Mouse (Mus musculus) forebrain, embryonic 13.5 days (tissue): ENCODE results near the gene Nthl1. TPM values are rescaled to one million over a fixed set of nuclear protein-coding genes. Genes with fewer than 3 reads are reported as not detected.
A peak's percentile ranks its signal among the peaks of the same experiment; 100 is the strongest.

Experiments used
- ATAC-seq: fragments of 200-750 bp; cut with Nextera tagmentation; 2 replicates; pipeline ENCODE4 v1.8.0; 2017
- H3K27ac ChIP-seq: fragments of 300-500 bp; sonication (generic); 2 replicates; pipeline ENCODE4 v1.5.1; 2015; ENCODE audit warnings: inconsistent platforms, mild to moderate bottlenecking, moderate library complexity
- H3K27me3 ChIP-seq: fragments of 300-500 bp; sonication (generic); 2 replicates; pipeline ENCODE4 v1.6.1; 2015; ENCODE audit warnings: mild to moderate bottlenecking, inconsistent platforms
- H3K36me3 ChIP-seq: fragments of 300-500 bp; sonication (generic); 2 replicates; pipeline ENCODE4 v1.6.1; 2015; ENCODE audit warnings: mild to moderate bottlenecking, inconsistent platforms; ENCODE audit not compliant: poor library complexity, severe bottlenecking
- H3K4me1 ChIP-seq: fragments of 300-500 bp; sonication (generic); 2 replicates; pipeline ENCODE4 v1.6.1; 2015; ENCODE audit warnings: inconsistent platforms
- H3K4me2 ChIP-seq: fragments of 300-500 bp; sonication (generic); 2 replicates; pipeline ENCODE4 v1.6.1; 2015; ENCODE audit warnings: inconsistent platforms, mild to moderate bottlenecking, moderate library complexity
- H3K4me3 ChIP-seq: fragments of 300-500 bp; sonication (generic); 2 replicates; pipeline ENCODE4 v1.5.1; 2015; ENCODE audit warnings: mild to moderate bottlenecking, inconsistent platforms
- H3K9ac ChIP-seq: fragments of 300-500 bp; sonication (generic); 2 replicates; pipeline ENCODE4 v1.6.1; 2015; ENCODE audit warnings: mild to moderate bottlenecking, inconsistent platforms
- H3K9me3 ChIP-seq: fragments of 300-500 bp; sonication (generic); replicated peaks from 2 replicates; pipeline ENCODE4 v1.6.1; 2016; ENCODE audit warnings: inconsistent platforms
- WGBS: fragments of 180-500 bp; shearing (Covaris S2); methylation state at CpG from one replicate; pipeline ENCODE4 v1.1.7; 2015; 5-methylcytosine and 5-hydroxymethylcytosine counted together
- polyA plus RNA-seq: library from polyadenylated mRNA; unstranded; fragments of >200 nt; fragmentation: Nextera tagmentation; extraction: Ambion mirVana; gene quantifications from 2 replicates; pipeline ENCODE4 v1.2.1, GENCODE M21; 2015

Nthl1 gene
- polyA plus RNA-seq, 1 experiment from 2014 or later: 13.8 TPM

DNA sequence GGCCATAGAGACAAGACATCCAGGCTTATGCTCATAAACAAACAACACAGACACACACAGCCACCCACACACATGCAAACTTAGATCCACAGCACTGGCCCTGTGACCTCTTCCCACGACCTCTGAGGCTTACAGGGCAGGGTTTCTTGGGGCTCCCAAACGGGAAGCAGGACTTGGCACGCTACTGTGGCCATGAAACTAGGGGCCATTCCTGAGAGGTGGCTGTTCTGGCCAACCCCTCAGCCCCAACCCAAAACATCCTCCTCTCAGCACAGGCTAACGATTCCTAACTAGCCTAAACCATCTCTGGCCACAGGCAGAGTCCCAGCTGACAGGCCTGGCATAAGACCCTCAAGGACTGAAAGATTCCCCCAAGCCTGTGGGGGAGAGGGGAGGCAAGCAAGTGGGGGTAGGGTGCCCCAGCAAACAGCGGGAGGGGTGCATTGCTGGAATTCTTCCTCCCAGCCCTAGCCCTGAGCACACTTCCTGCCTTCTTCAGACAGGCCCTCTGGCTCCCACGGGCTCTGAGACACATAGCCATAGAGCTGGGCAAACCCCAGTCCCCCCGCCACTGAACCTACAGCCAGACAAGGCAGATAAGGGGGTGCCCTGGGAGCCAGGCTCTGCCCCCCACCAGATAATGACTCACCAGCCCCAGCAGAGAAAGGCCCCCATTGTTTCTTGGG lies 11.7 kb downstream of the Nthl1 start:
- H3K27ac ChIP-seq: no peak overlapping the region
- no peak overlapping the region; the same call in 1 of the 2 replicates for H3K9ac ChIP-seq
- no peaks in the 10 kb centered on the region for H3K9me3 ChIP-seq
- no peak overlapping the region for H3K4me3 ChIP-seq
- WGBS: 55% methylated on average over 7 of the region's 7 CpGs
- no peaks in the 10 kb centered on the region for H3K4me1 ChIP-seq
- no peak for ATAC-seq
- H3K4me2 ChIP-seq: no peak overlapping the region
- H3K27me3 ChIP-seq: peaks cover 10% of the 10 kb centered on the region; the same call in 1 of the 2 replicates
- no peaks in the 10 kb centered on the region for H3K36me3 ChIP-seq

DNA sequence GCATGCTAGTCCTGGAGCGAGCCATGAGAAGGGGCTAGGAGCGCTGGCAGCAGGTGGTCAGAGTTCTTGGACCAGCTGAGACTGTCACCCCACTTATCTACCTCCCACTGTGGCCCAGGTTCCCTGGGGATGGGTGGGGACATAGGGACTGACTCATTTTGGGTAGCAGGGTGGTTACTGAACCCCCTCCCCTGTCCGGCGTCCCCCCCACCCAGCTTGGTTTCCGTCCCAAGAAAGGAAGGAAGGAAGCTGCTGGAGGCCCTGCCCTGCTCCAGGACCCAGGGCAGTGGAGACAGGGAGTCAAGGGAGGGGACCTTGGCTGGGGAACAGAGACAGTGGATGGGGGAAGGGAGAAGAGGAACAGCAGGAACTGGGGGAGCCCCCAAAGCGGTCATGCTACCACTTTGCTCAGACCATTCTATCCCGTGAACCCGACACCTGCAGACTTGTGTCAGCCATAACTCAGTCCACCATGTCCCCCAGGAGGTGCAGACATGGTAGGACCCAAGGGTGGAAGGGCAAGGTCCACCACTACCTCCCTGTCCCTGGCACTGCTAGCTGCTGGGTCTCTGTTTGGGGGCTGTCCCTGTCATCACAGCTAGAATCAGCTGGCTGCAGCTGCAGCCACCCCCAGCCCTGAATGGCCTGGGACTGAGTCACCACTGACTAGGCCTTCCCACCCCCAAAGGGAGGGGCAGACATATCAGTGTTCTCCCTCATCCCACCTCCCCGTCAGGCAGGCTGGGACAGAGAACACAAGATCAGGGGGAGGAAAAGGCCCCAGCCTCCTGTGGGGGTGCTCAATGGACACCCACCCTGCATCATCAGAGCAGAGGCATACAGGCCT lies 12.6 kb downstream of the Nthl1 start:
- Histone ChIP-seq H3K9me3 (no peaks in the 10 kb centered on the region), H3K27me3 (peaks cover 19% of the 10 kb centered on the region), H3K4me2 (no peak overlapping the region), H3K27ac (no peak overlapping the region), H3K4me3 (no peak overlapping the region), H3K4me1 (peaks cover 9% of the 10 kb centered on the region), H3K36me3 (no peaks in the 10 kb centered on the region), H3K9ac (no peak overlapping the region; the same call in 1 of the 2 replicates)
- ATAC-seq: no peak
- 83% methylated on average over 9 of the region's 9 CpGs for WGBS

DNA sequence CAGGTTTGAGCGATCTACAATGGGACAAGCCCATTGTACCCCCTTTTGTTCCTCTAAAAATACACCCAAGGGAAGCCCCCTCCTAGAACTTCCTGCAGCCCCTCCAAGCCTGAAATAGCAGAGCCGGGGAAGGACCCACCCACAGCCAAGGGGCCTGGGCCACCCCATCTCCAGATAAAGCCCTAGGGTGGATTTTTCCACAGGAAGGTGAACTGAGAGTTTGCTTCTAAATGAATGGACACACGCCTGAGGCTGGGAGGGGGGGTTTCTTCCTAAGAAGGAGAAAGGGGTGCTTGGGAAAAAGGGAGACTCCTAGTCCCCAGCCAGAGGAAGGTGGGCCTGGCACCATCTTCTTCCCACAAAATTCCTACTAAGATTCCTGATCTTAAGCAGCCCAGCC lies 13.4 kb downstream of the Nthl1 start:
- no peak overlapping the region for H3K4me3 ChIP-seq
- WGBS: 85% methylated on average over 3 of the region's 3 CpGs
- no peak overlapping the region for H3K9ac ChIP-seq
- no peak for ATAC-seq
- H3K9me3 ChIP-seq: no peaks in the 10 kb centered on the region
- peaks cover 27% of the 10 kb centered on the region for H3K27me3 ChIP-seq
- H3K4me1 ChIP-seq: peaks cover 13% of the 10 kb centered on the region
- no peak overlapping the region for H3K4me2 ChIP-seq
- no peaks in the 10 kb centered on the region for H3K36me3 ChIP-seq
- no peak overlapping the region for H3K27ac ChIP-seq

DNA sequence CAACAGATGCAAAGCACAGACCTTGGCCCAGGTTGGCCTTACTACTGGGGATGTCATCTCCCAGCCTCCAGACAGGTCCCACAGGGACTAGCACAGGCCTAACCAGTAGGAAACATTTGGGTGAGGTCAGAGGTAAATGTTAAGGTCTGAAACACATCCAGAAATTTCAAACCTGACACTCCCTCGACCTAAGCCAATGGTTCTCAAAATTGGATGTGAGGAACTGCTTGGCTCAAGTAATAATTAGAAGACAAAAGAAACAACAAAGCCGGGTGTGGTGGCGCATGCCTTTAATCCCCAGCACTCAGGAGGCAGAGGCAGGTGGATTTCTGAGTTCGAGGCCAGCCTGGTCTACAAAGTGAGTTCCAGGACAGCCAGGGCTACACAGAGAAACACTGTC lies 13.9 kb downstream of the Nthl1 start:
- ATAC-seq: no peak
- H3K4me1 ChIP-seq: peaks cover 13% of the 10 kb centered on the region
- H3K4me2 ChIP-seq: no peak overlapping the region
- H3K36me3 ChIP-seq: no peaks in the 10 kb centered on the region
- WGBS: 86% methylated on average over 4 of the region's 4 CpGs
- no peak overlapping the region for H3K4me3 ChIP-seq
- H3K9ac ChIP-seq: no peak overlapping the region
- peaks cover 31% of the 10 kb centered on the region for H3K27me3 ChIP-seq
- no peaks in the 10 kb centered on the region for H3K9me3 ChIP-seq
- H3K27ac ChIP-seq: no peak overlapping the region

DNA sequence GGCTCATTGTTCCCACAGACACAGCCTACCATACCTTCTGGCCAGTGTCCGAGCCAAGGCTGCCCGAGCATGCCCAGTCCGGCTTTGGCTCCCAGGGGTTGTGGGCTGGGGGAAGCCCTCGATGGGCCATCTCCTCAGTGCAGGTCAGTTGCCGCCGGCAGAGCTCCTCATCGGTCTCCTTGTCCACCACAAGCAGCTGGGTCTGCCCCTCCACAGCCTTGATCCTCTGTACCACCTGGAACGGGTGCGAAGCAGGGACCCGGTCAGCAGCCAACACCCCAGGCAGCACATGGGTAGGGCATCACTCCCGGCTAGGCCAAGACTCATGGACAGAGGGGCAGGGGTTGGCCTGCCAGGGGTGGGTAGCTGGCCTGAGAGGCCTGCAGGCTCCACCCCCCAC lies 15.0 kb downstream of the Nthl1 start:
- H3K27me3 ChIP-seq: peaks cover 41% of the 10 kb centered on the region

DNA sequence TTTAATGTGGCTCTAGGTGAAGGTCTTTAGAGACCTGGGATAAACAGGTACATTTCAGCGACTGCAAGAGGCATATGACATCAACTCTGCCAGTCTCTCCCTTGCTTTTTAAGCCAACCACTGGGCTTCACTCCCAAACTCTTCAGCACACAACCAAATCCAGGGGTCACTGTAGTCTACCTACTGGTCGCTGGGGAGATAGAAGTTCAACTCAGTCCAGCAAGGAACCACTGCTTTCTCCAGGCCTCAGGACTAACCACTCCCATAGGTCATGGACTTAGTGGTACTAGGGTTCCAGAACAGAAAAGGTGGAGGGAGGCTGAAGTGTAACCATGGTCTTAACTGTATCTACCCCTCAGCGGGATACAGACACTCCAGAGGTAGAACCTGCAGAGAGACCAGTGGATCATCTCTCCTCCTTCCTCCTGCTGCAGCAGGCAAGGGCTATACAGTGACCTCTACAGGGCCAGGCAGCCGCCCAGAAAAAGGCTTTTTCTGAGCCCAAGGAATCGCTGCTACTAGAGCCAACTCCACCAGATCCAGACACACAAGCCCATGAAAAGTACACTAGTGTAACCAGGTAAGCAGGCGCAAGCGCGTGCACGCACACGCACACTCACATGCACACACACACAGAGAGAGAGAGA lies 16.4 kb downstream of the Nthl1 start:
- Histone ChIP-seq H3K9me3 (no peaks in the 10 kb centered on the region), H3K27me3 (peaks cover 41% of the 10 kb centered on the region), H3K4me1 (peaks cover 16% of the 10 kb centered on the region), H3K27ac (no peak overlapping the region), H3K4me3 (no peak overlapping the region; the same call in 1 of the 2 replicates), H3K9ac (no peak overlapping the region), H3K4me2 (peak overlapping the region; percentile 98), H3K36me3 (no peaks in the 10 kb centered on the region)
- ATAC-seq: no peak
- 70% methylated on average over 10 of the region's 10 CpGs for WGBS

More for the DNA sequence above, 15.0 kb downstream of the Nthl1 start:
- Histone ChIP-seq H3K4me1 (peaks cover 13% of the 10 kb centered on the region), H3K4me3 (no peak overlapping the region), H3K4me2 (no peak overlapping the region), H3K9ac (0 out of 2 replicates have a peak overlapping the region, but pooled peaks have one; percentile 6), H3K9me3 (no peaks in the 10 kb centered on the region), H3K27ac (peak overlapping the region; percentile 12; the same call in 1 of the 2 replicates), H3K36me3 (no peaks in the 10 kb centered on the region)
- 85% methylated on average over 11 of the region's 11 CpGs for WGBS
- no peak for ATAC-seq

DNA sequence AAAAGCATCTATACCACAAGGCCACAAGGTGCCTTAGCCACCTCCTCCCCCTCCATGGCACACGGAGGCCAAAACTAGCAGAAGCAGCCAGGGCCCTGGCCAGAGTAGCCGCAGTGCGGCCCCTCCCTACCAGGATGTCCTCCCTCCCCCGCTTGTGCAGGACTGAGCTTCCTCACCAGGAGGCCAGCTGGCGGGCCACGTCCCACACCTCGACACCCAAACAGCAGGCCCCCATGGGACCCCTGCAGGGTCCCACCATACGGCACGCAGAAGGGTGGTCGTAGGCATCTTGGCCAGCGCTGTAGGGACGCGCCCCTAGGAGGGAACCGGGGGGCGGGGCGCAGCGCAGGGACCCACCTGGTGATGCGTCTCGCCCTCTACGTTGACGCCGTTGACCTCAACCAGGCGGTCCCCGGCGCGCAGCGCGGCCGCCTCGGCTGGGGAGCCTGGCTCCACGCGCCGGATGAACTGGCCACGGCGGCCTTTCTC lies 17.1 kb downstream of the Nthl1 start:
- 2% methylated on average over 35 of the region's 35 CpGs for WGBS
- Histone ChIP-seq H3K9ac (peak overlapping the region; percentile 82), H3K4me3 (peak overlapping the region; percentile 63), H3K4me2 (peak overlapping the region; percentile 98), H3K36me3 (no peaks in the 10 kb centered on the region), H3K27me3 (peaks cover 41% of the 10 kb centered on the region), H3K4me1 (peaks cover 17% of the 10 kb centered on the region), H3K27ac (0 out of 2 replicates have a peak overlapping the region, but pooled peaks have one; percentile 22), H3K9me3 (no peaks in the 10 kb centered on the region)
- 0 out of 2 replicates have a peak, but pooled peaks have one; percentile 28 for ATAC-seq

DNA sequence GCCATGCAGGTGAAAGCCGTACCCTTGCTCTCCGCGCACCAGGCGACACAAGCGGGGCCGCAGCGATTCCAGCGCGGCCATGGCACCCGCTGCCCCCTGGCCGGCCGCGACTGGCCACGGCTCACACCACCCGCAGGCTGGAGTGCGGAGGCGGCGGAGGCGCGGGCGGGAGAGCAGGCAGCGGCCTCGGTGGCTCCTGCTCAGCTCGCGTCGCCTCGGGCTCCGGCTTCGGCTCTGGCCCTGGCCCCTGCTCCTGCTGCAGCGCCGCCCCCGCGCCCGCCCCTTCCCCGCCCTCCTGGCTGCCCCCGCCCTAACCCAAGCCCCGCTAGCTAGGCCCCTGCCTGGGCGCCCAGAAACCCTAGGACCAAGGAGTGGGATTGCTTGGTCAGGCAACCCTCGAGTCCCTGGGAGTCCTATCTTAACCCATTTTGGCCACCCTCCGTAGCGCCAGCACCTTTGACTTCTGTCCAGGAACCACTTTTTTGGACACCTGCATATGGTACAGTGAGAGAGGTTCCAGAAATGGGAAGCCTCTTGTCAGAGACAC lies 17.7 kb downstream of the Nthl1 start, which contains the start of gene Slc9a3r2:
Slc9a3r2 (minus strand) TSS at position 258 of the 547 bp plus-strand sequence.
- Histone ChIP-seq H3K36me3 (no peaks in the 10 kb centered on the region), H3K27ac (0 out of 2 replicates have a peak within 1 kb of the TSS, but pooled peaks have one; percentile 22), H3K9me3 (no peaks in the 10 kb centered on the region), H3K27me3 (peaks cover 41% of the 10 kb centered on the region), H3K9ac (peak within 1 kb of the TSS; percentile 82), H3K4me3 (peak within 1 kb of the TSS; percentile 63), H3K4me1 (peaks cover 17% of the 10 kb centered on the region), H3K4me2 (peak within 1 kb of the TSS; percentile 98)
- ATAC-seq: peak; percentile 73
- under 1% methylated on average over 39 of the region's 41 CpGs for WGBS

DNA sequence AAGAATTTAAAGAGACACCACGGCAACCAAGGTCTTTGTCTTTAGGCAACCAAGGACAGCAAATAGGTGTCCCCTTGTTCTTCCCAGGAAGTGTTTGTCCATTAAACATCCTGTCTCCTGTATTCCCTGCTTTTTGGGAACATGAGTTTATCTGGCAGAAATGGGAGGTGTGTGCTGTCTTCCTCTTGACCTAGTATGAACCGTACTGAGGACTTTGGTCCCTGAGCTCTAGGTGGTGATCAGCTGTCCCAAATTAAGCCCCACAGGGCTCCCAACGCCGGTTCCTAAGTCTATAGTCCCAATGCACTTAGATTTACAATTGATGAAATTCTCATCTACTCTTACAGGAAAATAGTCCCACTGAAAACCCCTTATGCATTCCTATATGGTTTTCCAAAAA lies 18.3 kb downstream of the Nthl1 start:
- Histone ChIP-seq H3K9me3 (no peaks in the 10 kb centered on the region), H3K9ac (peak overlapping the region; percentile 82; the same call in 1 of the 2 replicates), H3K4me1 (peaks cover 17% of the 10 kb centered on the region), H3K36me3 (no peaks in the 10 kb centered on the region), H3K27me3 (peaks cover 41% of the 10 kb centered on the region), H3K4me2 (peak overlapping the region; percentile 98), H3K4me3 (0 out of 2 replicates have a peak overlapping the region, but pooled peaks have one; percentile 63), H3K27ac (no peak overlapping the region)
- ATAC-seq: no peak
- WGBS: 74% methylated on average over 4 of the region's 4 CpGs

DNA sequence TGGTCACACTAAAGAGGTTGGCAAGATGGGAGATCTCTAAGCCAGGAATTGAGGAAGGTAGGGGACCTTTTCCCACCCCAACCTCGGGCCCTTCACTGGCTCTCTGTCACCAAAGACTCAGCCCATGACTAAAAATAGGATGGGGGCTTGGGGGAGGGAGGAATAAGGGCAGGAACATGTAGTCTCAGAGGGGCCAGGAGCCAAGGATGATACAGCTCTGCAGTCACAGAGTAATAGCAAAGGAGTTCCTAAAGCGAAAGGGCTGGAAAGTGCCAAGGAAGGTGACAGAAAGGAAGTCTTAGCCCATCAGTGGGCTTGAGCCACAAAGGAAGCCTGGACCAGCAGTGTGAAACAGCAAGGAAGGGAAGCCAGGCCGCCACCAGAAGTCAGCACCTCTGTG lies 19.4 kb downstream of the Nthl1 start:
- Histone ChIP-seq H3K36me3 (no peaks in the 10 kb centered on the region), H3K4me2 (no peak overlapping the region), H3K9ac (no peak overlapping the region), H3K27ac (no peak overlapping the region), H3K4me1 (peaks cover 17% of the 10 kb centered on the region), H3K9me3 (no peaks in the 10 kb centered on the region), H3K4me3 (no peak overlapping the region), H3K27me3 (peaks cover 52% of the 10 kb centered on the region)
- ATAC-seq: no peak
- 76% methylated on average over 3 of the region's 3 CpGs for WGBS

DNA sequence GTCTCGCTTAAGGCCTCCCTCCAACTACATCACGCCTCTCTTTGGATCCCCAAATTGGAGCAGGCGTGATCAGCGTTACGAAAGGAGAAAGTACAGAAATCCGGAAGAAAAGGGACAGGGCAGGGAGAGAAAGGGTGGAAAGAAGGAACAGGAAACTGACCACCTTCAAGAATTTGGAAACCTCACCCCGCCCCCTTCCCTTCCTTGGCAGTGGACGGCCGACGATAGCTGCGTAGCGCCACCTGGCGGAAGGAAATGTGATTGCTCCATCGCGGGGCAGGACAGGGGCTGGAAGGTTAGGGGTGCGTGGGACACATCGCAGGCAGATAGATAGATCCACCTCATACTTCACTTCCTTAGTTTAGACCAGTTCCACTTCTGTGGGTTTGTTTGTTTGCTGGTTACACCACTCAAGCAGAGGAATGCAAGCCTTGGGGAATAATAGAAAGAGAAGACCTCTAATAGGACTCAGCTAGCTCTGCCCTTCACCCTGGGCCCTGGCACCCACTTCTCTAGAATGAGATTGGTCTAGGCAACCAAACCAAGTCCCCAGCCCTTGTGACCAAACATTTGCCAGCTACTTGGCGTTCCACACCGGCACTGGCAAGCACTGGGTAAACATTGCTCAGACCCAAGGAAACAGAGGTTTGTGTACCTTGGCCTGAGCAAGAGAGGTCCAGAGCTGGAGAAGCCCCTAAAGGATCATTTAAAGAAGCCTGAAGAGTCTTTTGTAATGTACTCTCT lies 21.7 kb downstream of the Nthl1 start:
- WGBS: 6% methylated on average over 19 of the region's 19 CpGs
- Histone ChIP-seq H3K9ac (no peak overlapping the region), H3K27me3 (peaks cover 65% of the 10 kb centered on the region)

More for the DNA sequence above, 21.7 kb downstream of the Nthl1 start:
- Histone ChIP-seq H3K36me3 (no peaks in the 10 kb centered on the region), H3K4me3 (peak overlapping the region; percentile 21), H3K4me1 (peaks cover 27% of the 10 kb centered on the region), H3K4me2 (peak overlapping the region; percentile 55), H3K9me3 (no peaks in the 10 kb centered on the region), H3K27ac (no peak overlapping the region)
- peak; percentile 62; the same call in 1 of the 2 replicates for ATAC-seq
